Mouse (Mus musculus): ENCODE measurements around the gene Plekha6.

Plekha6 gene

DNA sequence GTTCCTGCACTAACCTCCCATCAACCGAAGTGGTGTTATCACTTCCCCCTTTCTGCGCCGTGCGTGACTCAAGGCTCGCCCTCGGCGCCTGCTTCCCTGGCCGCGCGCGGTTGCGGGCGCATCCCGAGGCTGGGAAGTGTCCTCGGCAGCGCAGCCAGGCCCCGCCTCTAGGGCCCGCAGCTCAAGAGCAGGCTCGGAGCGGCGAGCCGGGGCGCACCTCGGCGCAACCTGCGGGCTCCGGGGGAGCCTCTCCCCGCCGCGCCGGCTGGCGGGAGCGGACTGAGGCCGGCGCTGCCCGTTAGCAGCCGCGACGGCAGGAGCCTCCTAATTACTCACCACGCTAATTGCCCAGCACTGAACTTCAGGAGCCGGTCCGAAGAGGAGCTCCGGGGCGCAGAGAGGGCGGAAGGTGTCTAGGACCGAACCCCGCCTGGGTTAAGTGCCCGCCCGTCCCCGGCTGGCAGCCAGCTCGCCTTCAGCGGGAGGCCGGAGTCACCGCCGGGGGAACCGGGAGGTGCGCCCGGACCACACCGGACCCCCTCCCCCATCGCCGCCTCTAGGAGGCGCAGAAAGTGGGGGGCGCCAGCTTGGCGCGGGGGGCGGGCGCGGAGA is at the start of gene Plekha6:
Gene Plekha6, plus strand, starts transcription at position 391 of the 612 bp plus-strand sequence.
- no peak for DNase-seq (ENCODE audit: low read depth, low spot score)

DNA sequence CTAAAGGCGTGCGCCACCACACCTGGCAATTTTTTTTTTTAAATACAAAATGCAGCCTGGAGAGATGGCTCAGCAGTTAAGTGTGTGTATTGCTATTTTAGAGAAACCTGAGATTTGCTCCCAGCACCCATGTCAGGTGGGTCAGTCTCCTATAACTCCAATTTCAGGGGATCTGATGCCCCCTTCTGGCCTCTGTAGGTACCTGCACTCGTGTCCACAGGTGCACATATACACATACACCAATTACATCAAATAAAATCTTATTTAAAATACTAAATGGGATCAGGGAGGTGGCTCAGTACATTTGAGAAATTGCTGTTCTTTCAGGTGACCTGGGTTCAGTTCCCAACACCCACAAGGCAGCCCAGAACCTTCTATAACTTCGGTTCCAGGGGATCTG is 47.9 kb upstream of the Plekha6 start:
- no peak for DNase-seq (ENCODE audit: low read depth, low spot score)

- no peak for DNase-seq (ENCODE audit: low read depth, low spot score)
Measured at GRCm38 (mm10) chr1:133118127-133118526, 45.9 kb upstream of the Plekha6 start.

GRCm38 (mm10) chr1:133118844-133119243 is 45.2 kb upstream of the Plekha6 start:
- DNase-seq (ENCODE audit: low read depth, low spot score) = no peak

GRCm38 (mm10) chr1:133119931-133120712 is 43.9 kb upstream of the Plekha6 start:
- peak; percentile 29 for DNase-seq (ENCODE audit: low read depth, low spot score)

- DNase-seq (ENCODE audit: low read depth, low spot score) = no peak
Measured at GRCm38 (mm10) chr1:133121246-133121645, 42.8 kb upstream of the Plekha6 start.

DNA sequence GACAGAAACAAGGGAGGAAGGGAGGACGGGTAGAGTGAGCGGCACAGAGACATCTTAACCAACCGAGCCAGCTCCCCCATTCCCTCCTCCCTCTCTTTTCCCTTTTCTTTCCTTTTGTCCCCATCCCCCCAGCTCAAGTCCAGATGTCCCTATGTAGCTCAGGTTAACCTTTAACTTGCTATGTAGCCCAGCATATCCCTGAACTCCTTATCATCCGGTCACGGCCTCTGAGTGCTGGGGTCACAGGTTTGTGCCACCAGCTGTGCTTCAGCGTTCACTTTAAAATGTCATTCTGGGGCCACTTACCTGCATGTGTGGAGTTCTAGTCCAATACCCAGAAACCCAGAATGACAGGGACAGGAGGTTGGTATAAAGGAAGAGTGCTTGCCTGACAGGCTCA is 39.9 kb upstream of the Plekha6 start:
- DNase-seq (ENCODE audit: low read depth, low spot score) = no peak

- DNase-seq (ENCODE audit: low read depth, low spot score) = no peak
Measured at GRCm38 (mm10) chr1:133125640-133126364, 38.2 kb upstream of the Plekha6 start.

DNA sequence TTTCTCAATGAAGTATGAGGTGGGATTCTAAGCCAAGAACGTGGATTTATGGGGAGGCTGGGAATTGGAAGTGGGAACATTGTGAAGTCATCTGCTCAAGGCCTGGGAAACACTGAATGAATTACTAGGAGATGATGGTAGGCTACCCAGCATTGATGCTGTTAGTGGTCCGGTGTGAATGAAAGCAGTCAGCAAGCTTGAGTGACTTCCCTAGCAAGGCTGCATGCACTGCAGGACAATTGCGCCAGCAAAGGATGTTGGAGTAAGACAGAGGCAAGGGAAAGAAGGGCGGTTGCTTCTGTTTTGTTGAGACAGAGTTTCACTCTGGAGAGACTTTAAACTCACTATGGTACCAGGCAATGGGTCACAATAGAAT is 37.7 kb upstream of the Plekha6 start:
- no peak for DNase-seq (ENCODE audit: low read depth, low spot score)

DNA sequence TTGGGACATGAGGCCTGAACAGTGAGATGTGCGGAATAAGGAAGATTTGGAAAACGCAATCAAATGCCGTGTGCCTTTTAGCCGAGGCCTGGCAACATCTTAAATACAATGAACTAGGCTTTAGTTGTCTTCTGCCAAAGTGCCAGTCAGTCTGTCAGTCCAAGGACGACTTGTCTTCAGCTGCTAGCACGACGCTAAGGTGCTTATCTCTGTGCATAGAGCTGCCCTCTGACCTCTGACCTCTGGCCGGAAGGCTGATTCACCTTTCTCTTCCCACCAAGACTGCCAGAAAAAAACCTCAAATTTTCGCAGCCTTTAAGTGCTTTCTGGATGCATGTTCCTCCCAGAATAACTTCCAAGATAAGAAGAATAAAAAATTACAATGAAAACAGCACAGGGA is 36.7 kb upstream of the Plekha6 start:
- DNase-seq (ENCODE audit: low read depth, low spot score) = no peak

- no peak for DNase-seq (ENCODE audit: low read depth, low spot score)
Measured at GRCm38 (mm10) chr1:133129471-133130221, 34.4 kb upstream of the Plekha6 start.

DNA sequence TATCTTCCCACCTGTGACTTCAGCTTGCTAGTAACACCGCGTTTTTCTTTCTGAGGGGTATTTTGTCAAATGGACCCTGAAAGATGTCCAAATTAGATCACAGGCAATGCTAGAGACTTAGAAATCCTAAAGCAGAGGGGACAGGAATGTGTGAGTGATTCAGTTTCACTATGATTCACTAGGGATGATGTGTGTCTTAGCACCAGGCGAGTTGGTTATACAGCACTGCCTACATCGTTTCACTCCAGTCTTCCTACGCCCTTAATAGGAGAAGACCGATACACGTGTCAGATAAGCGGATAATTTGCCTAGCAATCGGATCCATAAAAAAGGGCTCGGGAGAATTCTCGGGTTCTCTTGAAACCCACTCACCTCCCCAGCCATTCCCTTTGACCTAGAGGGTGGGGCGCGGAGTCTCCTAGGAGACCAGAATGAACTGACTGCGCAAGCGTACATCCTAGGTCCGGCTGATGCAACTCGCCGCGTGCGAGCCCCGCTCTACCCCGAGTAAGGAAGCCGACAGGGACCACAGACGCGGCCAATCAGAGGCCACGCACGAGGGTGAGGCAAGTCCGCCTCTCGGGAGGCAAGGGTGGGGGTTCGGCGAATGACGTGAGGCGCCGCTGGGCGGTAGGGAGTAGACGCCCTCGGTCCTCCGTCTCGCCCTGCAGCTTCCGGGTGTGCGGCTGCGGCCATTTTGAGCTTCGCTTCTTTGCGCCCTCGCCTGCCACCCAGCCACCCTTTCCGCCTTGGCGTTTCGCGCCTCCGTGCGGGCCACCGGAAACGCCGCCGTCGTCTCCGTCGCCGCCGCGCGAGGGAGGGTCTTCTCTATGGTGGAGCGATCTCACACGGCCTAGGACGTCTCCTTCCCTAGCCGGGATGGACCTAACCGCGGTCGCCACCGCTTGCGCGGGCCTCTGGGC is 33.1 kb upstream of the Plekha6 start, which contains the start of gene Ppp1r15b:
Gene Ppp1r15b, plus strand, starts transcription at position 506 of the 923 bp plus-strand sequence.
- peak; percentile 98 for DNase-seq (ENCODE audit: low read depth, low spot score)

- DNase-seq (ENCODE audit: low read depth, low spot score) = no peak
Measured at GRCm38 (mm10) chr1:133131561-133131905, 32.5 kb upstream of the Plekha6 start.

DNA sequence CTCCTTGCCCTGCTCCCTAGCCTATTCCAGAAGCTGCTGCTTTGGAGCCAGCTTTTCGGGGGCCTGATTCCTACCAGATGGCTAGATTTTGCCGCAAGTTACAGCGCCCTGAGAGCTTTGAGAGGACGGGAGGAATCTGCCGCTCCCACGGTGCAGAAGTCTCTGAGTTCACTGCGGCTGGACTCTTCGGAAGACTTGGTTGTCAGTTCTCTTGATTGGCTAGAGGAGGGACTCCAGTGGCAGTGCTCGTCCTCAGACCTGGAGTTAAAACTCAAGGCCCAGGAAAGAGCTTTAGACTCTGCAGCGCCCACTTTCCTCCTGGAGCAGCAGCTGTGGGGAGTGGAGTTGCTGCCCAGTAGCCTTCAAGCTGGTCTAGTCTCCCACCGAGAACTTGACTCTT is 32.1 kb upstream of the Plekha6 start:
- DNase-seq (ENCODE audit: low read depth, low spot score) = no peak

DNA sequence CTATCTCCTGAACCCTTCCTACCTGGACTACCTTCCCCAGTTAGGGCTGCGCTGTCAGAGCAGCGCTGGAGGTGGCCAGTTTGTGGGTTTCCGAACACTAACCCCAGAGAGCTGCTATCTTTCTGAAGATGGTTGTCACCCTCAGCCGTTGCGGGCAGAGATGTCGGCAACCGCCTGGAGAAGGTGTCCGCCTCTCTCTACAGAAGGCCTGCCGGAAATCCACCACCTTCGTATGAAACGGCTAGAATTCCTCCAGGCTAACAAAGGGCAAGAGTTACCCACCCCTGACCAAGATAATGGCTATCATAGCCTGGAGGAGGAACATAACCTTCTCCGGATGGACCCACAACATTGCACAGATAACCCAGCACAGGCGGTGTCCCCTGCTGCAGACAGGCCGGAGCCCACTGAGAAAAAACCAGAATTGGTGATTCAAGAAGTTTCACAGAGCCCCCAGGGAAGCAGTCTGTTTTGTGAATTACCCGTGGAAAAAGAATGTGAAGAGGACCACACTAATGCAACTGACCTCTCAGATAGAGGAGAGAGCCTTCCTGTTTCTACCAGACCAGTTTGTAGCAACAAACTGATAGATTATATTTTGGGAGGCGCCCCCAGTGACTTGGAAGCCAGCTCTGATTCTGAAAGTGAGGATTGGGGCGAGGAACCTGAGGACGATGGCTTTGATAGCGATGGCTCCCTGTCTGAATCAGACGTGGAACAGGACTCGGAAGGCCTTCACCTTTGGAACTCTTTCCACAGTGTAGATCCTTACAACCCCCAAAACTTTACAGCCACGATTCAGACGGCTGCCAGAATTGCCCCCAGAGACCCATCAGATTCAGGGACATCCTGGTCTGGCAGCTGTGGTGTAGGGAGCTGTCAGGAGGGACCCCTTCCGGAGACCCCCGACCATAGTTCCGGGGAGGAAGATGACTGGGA is 31.4 kb upstream of the Plekha6 start:
- DNase-seq (ENCODE audit: low read depth, low spot score) = no peak

- no peak for DNase-seq (ENCODE audit: low read depth, low spot score)
Measured at GRCm38 (mm10) chr1:133133425-133133824, 30.6 kb upstream of the Plekha6 start.

- DNase-seq (ENCODE audit: low read depth, low spot score) = no peak
Measured at GRCm38 (mm10) chr1:133134071-133134470, 29.9 kb upstream of the Plekha6 start.

DNA sequence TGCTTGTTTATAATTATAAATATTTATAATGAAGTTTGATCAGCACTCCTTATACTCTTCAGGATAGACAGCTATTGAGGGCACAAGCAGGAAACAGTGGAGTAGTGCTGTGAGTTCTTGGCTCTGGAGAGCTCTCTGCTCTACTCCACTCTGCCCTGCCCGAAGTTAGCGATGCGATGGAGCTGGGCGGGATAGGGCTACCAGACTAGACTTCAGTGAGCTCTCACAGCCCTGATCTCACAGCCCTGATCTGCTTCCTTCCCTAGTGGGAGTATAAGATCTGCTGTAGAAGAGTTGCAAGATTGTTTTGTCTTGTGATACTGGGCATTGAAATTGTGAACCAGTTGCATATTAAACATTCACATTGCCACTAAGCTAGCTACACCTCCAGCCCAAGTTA is 29.1 kb upstream of the Plekha6 start:
- no peak for DNase-seq (ENCODE audit: low read depth, low spot score)

GRCm38 (mm10) chr1:133135808-133136207 is 28.2 kb upstream of the Plekha6 start:
- DNase-seq (ENCODE audit: low read depth, low spot score) = no peak

- DNase-seq (ENCODE audit: low read depth, low spot score) = no peak
Measured at GRCm38 (mm10) chr1:133138401-133138800, 25.6 kb upstream of the Plekha6 start.
